Mouse (Mus musculus): ENCODE results near the gene Cab39l.
"Not testable (repeated sequence)": the region's sequence is repeated elsewhere in the genome, so short reads cannot be mapped to it uniquely, and the experiment has no call there.

The Cab39l gene

GRCm38 (mm10) chr14:59440558-59441471 lies at the start of gene Cab39l, which contains the start of gene Setdb2:
Gene Cab39l, plus strand, starts transcription at chr14:59440972.
Gene Setdb2, minus strand, starts transcription at chr14:59440884.
- peak; percentile 100 for DNase-seq

GRCm38 (mm10) chr14:59395281-59395680 lies 45.5 kb upstream of the Cab39l start, which contains the start of gene Phf11c:
Gene Phf11c, minus strand, starts transcription at chr14:59395381.
- no peak for DNase-seq

GRCm38 (mm10) chr14:59396999-59397398 lies 43.8 kb upstream of the Cab39l start:
- DNase-seq, result peak; percentile 94

- DNase-seq, result not testable (repeated sequence)
Observed at GRCm38 (mm10) chr14:59414979-59415378, 25.8 kb upstream of the Cab39l start.

GRCm38 (mm10) chr14:59418171-59418570 lies 22.6 kb upstream of the Cab39l start:
- no peak for DNase-seq

GRCm38 (mm10) chr14:59422912-59423663 lies 17.7 kb upstream of the Cab39l start:
- no peak for DNase-seq

- DNase-seq, result no peak
Observed at GRCm38 (mm10) chr14:59430556-59430955, 10.2 kb upstream of the Cab39l start.

GRCm38 (mm10) chr14:59433902-59434301 lies 6.9 kb upstream of the Cab39l start:
- DNase-seq, result no peak

- DNase-seq, result no peak
Observed at GRCm38 (mm10) chr14:59435206-59435605, 5.6 kb upstream of the Cab39l start.

- no peak for DNase-seq
Observed at GRCm38 (mm10) chr14:59437398-59437797, 3.4 kb upstream of the Cab39l start.

- no peak for DNase-seq
Observed at GRCm38 (mm10) chr14:59438505-59438904, 2.3 kb upstream of the Cab39l start.

- no peak for DNase-seq
Observed at GRCm38 (mm10) chr14:59440039-59440438, 733 bp upstream of the Cab39l start.

- DNase-seq, result no peak
Observed at GRCm38 (mm10) chr14:59441472-59441805, 667 bp downstream of the Cab39l start.

- no peak for DNase-seq
Observed at GRCm38 (mm10) chr14:59445421-59445820, 4.6 kb downstream of the Cab39l start.

- DNase-seq, result no peak
Observed at GRCm38 (mm10) chr14:59447981-59448380, 7.2 kb downstream of the Cab39l start.

GRCm38 (mm10) chr14:59466503-59466902 lies 25.7 kb downstream of the Cab39l start:
- no peak for DNase-seq

- DNase-seq, result no peak
Observed at GRCm38 (mm10) chr14:59467798-59468197, 27.0 kb downstream of the Cab39l start.

- peak; percentile 95 for DNase-seq
Observed at GRCm38 (mm10) chr14:59470781-59471180, 30.0 kb downstream of the Cab39l start.

- peak; percentile 96 for DNase-seq
Observed at GRCm38 (mm10) chr14:59478699-59479098, 37.9 kb downstream of the Cab39l start.

GRCm38 (mm10) chr14:59485247-59485810 lies 44.6 kb downstream of the Cab39l start:
- DNase-seq, result peak; percentile 42

- DNase-seq, result peak; percentile 85
Observed at GRCm38 (mm10) chr14:59492376-59492775, 51.6 kb downstream of the Cab39l start.

GRCm38 (mm10) chr14:59497928-59498327 lies 57.2 kb downstream of the Cab39l start:
- peak; percentile 82 for DNase-seq

- peak; percentile 55 for DNase-seq
Observed at GRCm38 (mm10) chr14:59504831-59505230, 64.1 kb downstream of the Cab39l start.

Measured in heart, adult 11 months (tissue).